ENCODE assay signal across 27 mouse cellular contexts in genomic region chr5:101445792-101446191, GRCm38 (mm10).
DNase-seq lines count a peak whose midpoint lies in the region; ATAC-seq lines count a peak whose summit lies in the region.
"Had no signal": no experiment of that assay in that cellular context is flagged by ENCODE, and none has a peak within 500 bp of the region (broad histone marks: within the 10 kb centered on the region; RNA-seq: fewer than 3 reads in every experiment).

No protein-coding gene starts in this region.

- peak; percentile 35 for DNase-seq in embryo, embryonic 11 days
- peak; percentile 19 for DNase-seq in embryonic facial prominence, embryonic 11.5 days (ENCODE audit: low spot score)
- no peak for DNase-seq in gastrocnemius, adult 8-10 months (ENCODE audit: low spot score in 2 of 2)
- no peak for DNase-seq in cerebellum, postnatal 14 days
- DNase-seq: adrenal gland, postnatal 25 days; B cell, adult 2 months; cerebellum, adult 18-20 months; cerebellum, postnatal 10 days; gastrocnemius, postnatal 36 days; heart, adult 18-20 months; heart, postnatal 10 days; kidney, adult 18-20 months; kidney, postnatal 25 days; liver; lung, adult 2 months; lung, postnatal 10 days; midbrain, embryonic 14.5 days; retina, postnatal 1 day; right cerebral cortex, postnatal 14 days had no signal

- H3K36me3 ChIP-seq in embryonic facial prominence, embryonic 11.5 days (replicated peaks; ENCODE audit: control insufficient read depth, insufficient read depth, low read depth, low read length), result no peaks in the 10 kb centered on the region
- H3K36me3 ChIP-seq in limb, embryonic 12.5 days, result no peaks in the 10 kb centered on the region
- no peaks in the 10 kb centered on the region for H3K36me3 ChIP-seq in heart, embryonic 11.5 days (ENCODE audit: control insufficient read depth, insufficient read depth, low read length)
- H3K36me3 ChIP-seq: heart, embryonic 13.5 days; hindbrain, embryonic 15.5 days; kidney, embryonic 15.5 days had no signal

- no peak overlapping the region for H3K4me3 ChIP-seq in embryonic facial prominence, embryonic 11.5 days (ENCODE audit: low read depth, low read length)
- H3K4me3 ChIP-seq in limb, embryonic 12.5 days (replicated peaks), result no peak overlapping the region
- H3K4me3 ChIP-seq in heart, embryonic 11.5 days (ENCODE audit: low read depth, low read length), result no peak overlapping the region
- H3K4me3 ChIP-seq: forebrain, embryonic 13.5 days; heart, embryonic 13.5 days; hindbrain, embryonic 15.5 days; kidney, embryonic 15.5 days had no signal

- H3K4me2 ChIP-seq in embryonic facial prominence, embryonic 11.5 days (ENCODE audit: low read depth, low read length), result no peak overlapping the region
- peak overlapping the region; percentile 7; the same call in 1 of the 2 replicates for H3K4me2 ChIP-seq in limb, embryonic 12.5 days
- no peak overlapping the region for H3K4me2 ChIP-seq in heart, embryonic 11.5 days
- H3K4me2 ChIP-seq: forebrain, embryonic 13.5 days; heart, embryonic 13.5 days; hindbrain, embryonic 15.5 days; kidney, embryonic 15.5 days had no signal

- no peak for ATAC-seq in embryonic facial prominence, embryonic 11.5 days (replicated peaks; ENCODE audit: insufficient number of reproducible peaks, low FRiP score, low TSS enrichment, low read depth)
- ATAC-seq in limb, embryonic 12.5 days (ENCODE audit: insufficient number of reproducible peaks, insufficient read depth, low FRiP score, low TSS enrichment, low read depth), result no peak
- no peak for ATAC-seq in heart, embryonic 11.5 days (replicated peaks; ENCODE audit: insufficient number of reproducible peaks, low FRiP score, low TSS enrichment)
- ATAC-seq: forebrain, embryonic 13.5 days had no signal

- H3K27me3 ChIP-seq in embryonic facial prominence, embryonic 11.5 days (ENCODE audit: control insufficient read depth, insufficient read depth, low read length), result no peaks in the 10 kb centered on the region
- no peaks in the 10 kb centered on the region for H3K27me3 ChIP-seq in limb, embryonic 12.5 days
- H3K27me3 ChIP-seq in heart, embryonic 11.5 days (ENCODE audit: control insufficient read depth, insufficient read depth, low read length), result no peaks in the 10 kb centered on the region
- H3K27me3 ChIP-seq: forebrain, embryonic 13.5 days; heart, embryonic 13.5 days; kidney, embryonic 15.5 days had no signal

- H3K9ac ChIP-seq in embryonic facial prominence, embryonic 11.5 days (replicated peaks; ENCODE audit: low read length), result no peak overlapping the region
- no peak overlapping the region for H3K9ac ChIP-seq in limb, embryonic 12.5 days (replicated peaks)
- no peak overlapping the region for H3K9ac ChIP-seq in heart, embryonic 11.5 days (ENCODE audit: low read depth, low read length)
- H3K9ac ChIP-seq: forebrain, embryonic 13.5 days; heart, embryonic 13.5 days; hindbrain, embryonic 15.5 days; kidney, embryonic 15.5 days; liver, embryonic 14.5 days had no signal

- H3K27ac ChIP-seq in embryonic facial prominence, embryonic 11.5 days (replicated peaks; ENCODE audit: low read depth, low read length), result no peak overlapping the region
- no peak overlapping the region for H3K27ac ChIP-seq in limb, embryonic 12.5 days
- no peak overlapping the region for H3K27ac ChIP-seq in heart, embryonic 11.5 days (ENCODE audit: low read depth, low read length)
- H3K27ac ChIP-seq: forebrain, embryonic 13.5 days; heart, embryonic 13.5 days; hindbrain, embryonic 15.5 days; kidney, embryonic 15.5 days; liver, embryonic 14.5 days; macrophage had no signal

- no peaks in the 10 kb centered on the region for H3K9me3 ChIP-seq in embryonic facial prominence, embryonic 11.5 days (replicated peaks; ENCODE audit: control insufficient read depth, low read length)
- H3K9me3 ChIP-seq in limb, embryonic 12.5 days, result no peaks in the 10 kb centered on the region
- H3K9me3 ChIP-seq in heart, embryonic 11.5 days (replicated peaks; ENCODE audit: control insufficient read depth, low read length), result no peaks in the 10 kb centered on the region
- H3K9me3 ChIP-seq: forebrain, embryonic 13.5 days; heart, embryonic 13.5 days; hindbrain, embryonic 15.5 days; kidney, embryonic 15.5 days had no signal

- H3K4me1 ChIP-seq in embryonic facial prominence, embryonic 11.5 days (ENCODE audit: control insufficient read depth, insufficient read depth, low read length), result no peaks in the 10 kb centered on the region
- peaks cover 6% of the 10 kb centered on the region; the same call in 1 of the 2 replicates for H3K4me1 ChIP-seq in limb, embryonic 12.5 days (replicated peaks)
- H3K4me1 ChIP-seq in heart, embryonic 11.5 days (ENCODE audit: control insufficient read depth, insufficient read depth, low read length), result no peaks in the 10 kb centered on the region
- H3K4me1 ChIP-seq: forebrain, embryonic 13.5 days; heart, embryonic 13.5 days; hindbrain, embryonic 15.5 days had no signal

- 37% methylated on average over 10 of the region's 10 CpGs for WGBS in embryonic facial prominence, embryonic 11.5 days
- 14% methylated on average over 10 of the region's 10 CpGs for WGBS in limb, embryonic 12.5 days
- 22% methylated on average over 10 of the region's 10 CpGs for WGBS in heart, embryonic 11.5 days (ENCODE audit: insufficient replicate concordance)

Comparison
In these comparisons a context has a peak if more than half of its experiments do, and no peak if none do; other contexts are left out.
1. DNase-seq: peak in embryo, embryonic 11 days (single experiment) and embryonic facial prominence, embryonic 11.5 days (single experiment); none in gastrocnemius, adult 8-10 months (0 of 2) and cerebellum, postnatal 14 days (0 of 2).